Mouse (Mus musculus) testis, adult 2 months (tissue): ENCODE data around the gene Recql.

Experiments
- CTCF ChIP-seq: fragments of 200-500 bp; IDR thresholded peaks from 2 replicates; pipeline ENCODE4 v1.5.1; 2012; ENCODE audit warnings: low read depth, mild to moderate bottlenecking, inconsistent platforms, low read length, moderate library complexity; ENCODE audit not compliant: control insufficient read depth, insufficient read depth, insufficient replicate concordance
- POLR2A ChIP-seq: fragments of 200-500 bp; IDR thresholded peaks from 2 replicates; pipeline ENCODE4 v1.6.1; 2012; ENCODE audit warnings: low read depth, mild to moderate bottlenecking, inconsistent platforms, low read length, moderate library complexity; ENCODE audit not compliant: control insufficient read depth

DNA sequence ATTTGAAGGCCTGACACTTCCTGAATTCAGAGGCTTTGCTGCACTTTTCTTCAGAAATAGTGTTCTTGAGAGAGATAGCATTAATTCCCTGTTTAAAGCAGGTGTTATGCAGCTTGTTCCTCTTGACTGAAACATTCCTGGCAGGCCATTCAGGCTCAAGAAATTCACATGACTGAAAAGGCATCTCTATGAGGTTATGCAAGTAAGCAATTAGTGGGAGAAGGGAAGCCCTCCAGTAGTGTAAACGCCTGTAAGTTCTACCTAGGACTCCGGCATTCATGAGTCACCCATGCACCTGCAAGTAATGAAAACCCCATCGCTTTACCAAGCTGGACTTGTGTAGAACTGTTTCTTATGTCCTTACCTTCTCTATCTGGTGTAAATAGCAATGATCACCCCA is 17.3 kb downstream of the Recql start:
- TF ChIP-seq POLR2A (no peak), CTCF (no peak)
